Mouse (Mus musculus) cerebellum, adult 11 months (tissue): ENCODE measurements at regions not wholly inside any gene's neighbourhood (a gene's known extent, or its start where the extent isn't known, plus 50 kb on each side); places are given as distances from the start of the nearest gene placed in this dataset.

Experiments used
- DNase-seq: peaks from one replicate; pipeline ENCODE4 v3.0.0; 2022

DNA sequence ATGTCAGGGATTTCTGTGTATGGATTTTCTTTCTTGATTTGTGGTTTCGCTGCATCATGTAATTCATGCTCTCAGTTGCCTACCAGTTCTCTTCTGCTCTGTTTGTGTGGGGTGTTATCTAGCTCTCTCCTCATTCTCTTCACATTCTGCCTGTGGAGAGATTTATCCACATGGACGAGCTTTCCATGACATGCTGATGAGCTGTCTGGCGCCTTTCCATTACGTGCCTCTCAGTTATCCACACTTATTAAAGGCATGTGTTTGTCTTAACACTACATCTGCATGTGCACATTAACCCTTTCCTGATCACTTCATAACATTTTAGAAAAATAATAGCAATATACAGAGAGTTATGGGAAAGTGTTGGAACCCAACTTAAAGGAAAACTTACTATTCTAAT lies 106.6 kb upstream of the Negr1 start:
- no peak for DNase-seq

DNA sequence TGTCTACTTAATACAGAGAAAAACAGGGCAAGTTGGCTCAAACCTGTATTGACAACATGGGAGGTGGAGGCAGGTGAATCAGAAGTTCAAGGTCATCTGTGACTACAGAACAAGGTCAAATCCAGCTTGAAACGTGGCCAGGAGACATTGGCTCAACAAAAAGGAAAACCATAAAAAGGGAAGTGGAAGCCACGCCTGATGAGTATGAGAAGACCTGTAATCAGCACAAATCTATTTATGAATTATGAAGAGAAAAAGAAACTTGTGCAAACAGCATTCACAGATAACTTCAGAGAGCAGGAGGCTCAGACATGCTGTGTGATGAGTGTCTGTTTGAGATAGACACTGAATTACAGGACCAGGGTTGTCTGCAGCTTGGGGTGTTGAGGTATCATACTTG lies 98.3 kb upstream of the Negr1 start:
- no peak for DNase-seq

DNA sequence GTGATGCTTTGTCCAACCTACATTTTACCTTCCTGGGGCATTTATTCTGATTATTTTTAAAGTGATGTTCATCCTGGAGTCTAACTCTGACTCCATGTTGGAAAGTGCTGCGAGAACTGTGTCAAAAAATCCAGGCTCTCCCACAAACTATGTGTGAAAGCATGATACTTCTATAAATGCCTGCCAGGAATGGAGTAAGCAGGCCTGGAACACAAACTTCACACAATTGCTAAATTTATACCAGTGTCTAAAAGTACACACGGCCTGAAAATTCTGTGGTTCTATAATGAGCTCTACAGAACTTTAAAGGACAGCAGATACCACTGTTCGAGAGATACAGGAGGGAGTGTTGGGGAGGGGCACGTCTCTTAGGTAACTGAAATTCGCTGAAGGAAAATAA lies 96.0 kb upstream of the Negr1 start:
- no peak for DNase-seq

DNA sequence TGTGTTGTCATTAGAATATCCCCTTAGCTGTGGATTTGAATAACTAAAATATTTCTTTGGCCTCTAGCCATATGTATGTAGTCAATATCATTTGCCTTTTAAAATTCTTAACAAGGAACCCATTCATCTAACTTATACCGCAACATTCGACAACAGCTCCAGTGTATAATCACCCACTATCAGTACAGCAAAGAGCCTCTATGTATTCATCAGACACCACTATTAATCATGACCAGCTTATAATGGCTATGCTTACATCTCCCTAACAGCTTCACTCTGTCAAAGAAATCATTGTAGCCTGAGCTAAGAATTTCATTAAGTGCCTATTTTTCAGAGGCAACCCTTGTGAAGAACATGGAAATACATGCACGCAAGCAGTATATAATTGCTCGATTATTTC lies 88.9 kb upstream of the Negr1 start:
- no peak for DNase-seq
